Mouse (Mus musculus) left cerebral cortex, adult 8-10 months (tissue): Measurements from ENCODE around the gene Gng11. TPM values are rescaled to one million over a fixed set of nuclear protein-coding genes. Genes with fewer than 3 reads are reported as not detected.

ENCODE experiments used
- DNase-seq, 2 experiments: peaks; one replicate each; pipeline ENCODE4 v3.0.0; 2022; ENCODE audit warnings: low spot score in 2 of 2
- total RNA-seq, 4 experiments: library from RNA; stranded (reverse); gene quantifications; 2 replicates each; pipeline ENCODE4 v1.2.4; 2022

Gene Gng11
- total RNA-seq = 10 to 100 TPM; 11.1 to 16.1 (median 13.0) TPM

DNA sequence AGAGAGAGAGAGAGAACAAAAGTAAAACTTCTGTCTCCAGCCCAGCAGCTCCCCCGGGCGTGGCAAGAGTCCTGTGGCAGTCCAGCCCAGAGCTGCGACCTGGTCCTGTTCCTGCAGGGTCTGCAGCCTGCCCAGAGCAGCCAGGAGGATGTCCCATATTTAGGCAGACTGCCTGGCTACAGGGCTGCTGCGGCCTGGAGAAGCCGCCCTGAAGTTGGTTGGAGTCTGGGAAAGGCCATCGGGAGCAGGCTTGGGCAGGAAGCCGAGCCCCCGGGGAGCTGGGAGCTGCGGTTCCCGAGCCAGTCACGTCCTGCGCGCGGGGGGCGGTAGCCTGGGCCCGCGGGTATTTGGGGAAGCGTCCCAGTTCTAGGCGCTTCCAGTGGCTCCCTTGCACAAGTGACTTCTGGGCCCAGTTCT lies at the start of gene Gng11:
TSS of gene Gng11 (plus strand) at position 15 of the 417 bp plus-strand sequence.
- peak; percentile 5 to 6 for DNase-seq

DNA sequence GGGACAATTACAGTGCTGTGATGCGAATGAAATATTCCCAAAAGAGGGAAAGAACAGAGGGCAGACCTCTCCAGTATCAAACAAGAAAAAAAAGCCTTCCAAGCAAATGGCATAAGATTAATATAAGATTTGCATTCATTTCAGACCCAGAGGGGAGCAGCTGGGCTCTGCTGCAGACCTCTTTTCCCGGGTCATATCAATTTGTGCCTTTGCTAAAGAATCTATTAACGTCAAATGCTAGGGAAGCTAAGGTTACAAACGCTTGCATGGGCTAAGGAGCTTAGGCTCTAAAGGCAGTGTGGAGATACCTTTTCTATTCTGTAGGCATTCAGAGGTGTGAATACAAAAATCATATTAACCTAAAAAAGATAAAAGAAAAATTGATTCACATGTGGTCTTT lies 48.7 kb upstream of the Gng11 start:
- DNase-seq = no peak

DNA sequence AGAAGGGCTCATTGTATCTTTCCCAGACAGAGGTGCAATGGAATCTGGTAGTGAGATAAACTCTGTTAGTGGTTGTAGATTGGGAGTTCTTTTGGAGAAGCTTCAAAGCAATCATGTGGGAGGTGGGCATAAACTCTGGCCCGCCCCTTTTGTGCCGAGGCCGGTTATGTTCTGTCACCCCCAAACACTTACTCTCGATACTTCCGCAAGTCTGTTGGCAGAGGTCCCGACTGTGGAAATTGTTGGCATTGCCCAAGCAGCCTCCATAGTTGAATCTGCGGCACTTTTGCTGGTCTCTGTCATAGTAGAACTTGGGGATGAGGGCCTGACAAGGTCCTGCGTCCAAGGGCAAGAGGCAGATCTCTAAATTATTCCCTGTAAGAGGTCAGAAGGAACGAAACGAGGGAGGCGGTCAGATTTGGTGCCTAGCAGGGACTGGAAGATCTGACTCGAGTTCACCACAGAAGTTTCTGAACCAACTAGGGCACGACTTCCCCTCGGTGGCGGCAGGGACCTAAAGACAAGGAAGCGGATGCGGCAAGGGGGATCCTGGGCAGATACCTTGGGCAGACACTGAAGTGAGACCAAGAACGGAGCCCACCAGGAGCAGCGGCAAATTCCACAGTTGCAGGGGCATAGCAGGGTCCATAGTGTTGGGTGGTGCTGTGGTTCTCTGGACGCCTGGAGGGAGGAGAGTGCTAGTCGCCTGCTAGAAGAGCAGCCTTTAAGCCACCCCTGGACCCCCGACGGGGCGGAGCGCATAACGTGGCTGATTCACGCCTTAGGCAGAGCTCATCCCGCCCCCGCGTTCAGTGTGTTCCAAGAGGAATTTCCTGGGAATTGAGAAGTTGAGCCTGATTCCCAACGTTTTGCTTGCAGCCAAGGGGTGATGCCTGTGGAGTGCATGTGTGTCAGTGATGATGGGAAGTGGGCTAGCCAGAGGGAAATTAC lies 35.8 kb upstream of the Gng11 start:
- no peak for DNase-seq

DNA sequence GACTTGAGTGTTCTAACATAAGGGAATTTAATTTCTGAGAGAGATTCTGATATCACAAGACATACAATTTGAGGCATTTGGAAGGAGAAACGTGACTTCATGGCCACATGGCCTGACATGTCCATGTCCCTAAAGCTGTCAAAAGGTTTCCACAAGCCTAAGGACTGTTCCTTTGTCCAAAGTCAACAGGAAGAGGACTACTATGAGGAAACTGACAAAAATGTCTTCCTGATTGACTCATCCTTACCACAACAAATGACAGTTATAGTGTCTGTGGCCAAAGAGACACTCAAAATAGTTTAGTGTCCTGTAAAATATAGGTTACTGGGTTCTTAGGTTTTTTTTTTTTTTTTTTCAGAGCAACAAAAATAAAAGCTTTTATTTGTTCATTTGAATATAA lies 30.0 kb upstream of the Gng11 start:
- DNase-seq = no peak

DNA sequence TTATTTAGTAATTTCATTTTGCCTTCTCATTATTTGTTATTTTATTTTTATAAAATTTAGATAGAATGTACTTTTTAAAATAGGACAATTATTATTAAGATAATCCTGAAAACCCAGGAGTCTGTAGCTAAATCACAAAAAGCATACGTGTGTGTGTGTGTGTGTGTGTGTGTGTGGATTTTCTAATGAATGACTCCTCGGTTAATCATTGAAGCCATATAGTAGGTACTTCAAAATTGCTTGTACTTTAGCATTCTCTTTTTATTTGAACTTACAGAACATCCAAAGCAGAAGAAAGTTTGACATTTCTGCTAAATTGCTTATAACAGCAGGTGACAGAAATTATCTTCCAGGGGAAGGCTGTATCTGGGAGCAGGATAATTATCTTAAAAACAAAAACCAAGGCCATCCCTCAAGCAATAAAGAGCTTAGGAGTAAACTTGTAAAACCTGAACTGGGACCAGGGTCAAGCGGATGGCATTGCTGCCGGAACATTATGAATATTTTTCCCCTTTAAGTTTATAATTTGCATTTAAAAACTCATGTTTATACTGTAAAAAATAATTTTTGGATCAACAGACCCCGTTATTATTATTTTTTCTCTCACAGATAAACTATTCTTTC lies 20.9 kb upstream of the Gng11 start:
- DNase-seq = no peak

DNA sequence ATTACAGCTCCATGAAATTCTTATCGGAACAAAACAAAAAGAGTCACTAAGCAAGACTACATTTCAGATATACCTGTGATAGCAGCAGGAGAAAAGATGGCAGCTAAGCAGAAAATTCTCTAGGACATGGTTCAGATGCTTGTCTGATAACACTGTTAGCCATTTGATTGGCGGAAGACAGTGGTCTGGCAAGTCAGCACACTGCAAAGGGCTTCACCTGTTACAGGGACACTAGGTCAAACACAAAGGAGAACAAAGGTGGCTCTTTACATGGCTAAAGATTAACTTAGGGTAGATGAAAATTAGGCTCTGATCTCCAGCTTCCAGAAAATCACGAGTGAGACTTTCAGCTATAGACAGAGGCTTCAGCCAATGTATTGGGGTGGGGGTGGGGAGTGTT lies 15.0 kb upstream of the Gng11 start, which contains the start of gene Tfpi2:
TSS of gene Tfpi2 (minus strand) at position 170 of the 400 bp plus-strand sequence.
- no peak for DNase-seq

DNA sequence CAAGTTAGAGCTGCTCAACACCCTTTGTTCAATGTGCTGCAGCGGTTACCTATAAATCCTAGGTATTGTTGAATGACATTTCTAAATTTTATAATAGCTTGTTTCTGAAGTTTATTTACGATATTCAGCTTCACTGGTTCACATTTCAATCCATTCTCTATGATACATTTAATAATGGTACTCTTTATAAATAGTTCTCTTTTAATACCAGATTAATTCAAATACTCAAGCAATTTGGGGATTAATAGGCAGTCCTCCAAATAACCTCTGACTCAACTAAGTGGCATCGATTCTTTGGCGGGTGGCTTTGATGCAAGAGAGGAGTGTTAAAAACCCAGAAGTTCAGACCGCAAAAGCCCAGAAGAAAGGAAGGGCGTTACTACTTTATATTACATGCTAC lies 10.2 kb upstream of the Gng11 start, which contains the start of gene Gngt1:
TSS of gene Gngt1 (plus strand) at position 301 of the 400 bp plus-strand sequence.
- no peak for DNase-seq

DNA sequence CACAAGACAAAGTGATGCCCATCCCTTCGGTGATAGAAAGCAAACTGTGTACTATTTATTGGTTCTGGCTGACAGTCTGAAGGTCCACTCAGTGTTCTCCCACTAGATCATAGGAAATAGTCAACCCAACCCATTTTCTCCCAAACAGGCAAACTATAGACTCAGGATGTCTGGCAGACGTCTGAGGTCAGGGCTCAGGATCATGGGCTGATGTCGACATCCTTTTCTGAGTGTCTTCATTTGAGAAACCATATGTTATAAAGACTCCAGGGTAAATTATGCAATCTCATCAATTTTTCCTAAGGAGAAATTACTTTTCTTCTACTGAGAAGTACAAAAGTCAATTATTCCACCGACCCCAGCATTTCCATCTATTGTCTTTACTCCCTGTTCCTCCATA lies 5.6 kb upstream of the Gng11 start:
- DNase-seq = no peak

DNA sequence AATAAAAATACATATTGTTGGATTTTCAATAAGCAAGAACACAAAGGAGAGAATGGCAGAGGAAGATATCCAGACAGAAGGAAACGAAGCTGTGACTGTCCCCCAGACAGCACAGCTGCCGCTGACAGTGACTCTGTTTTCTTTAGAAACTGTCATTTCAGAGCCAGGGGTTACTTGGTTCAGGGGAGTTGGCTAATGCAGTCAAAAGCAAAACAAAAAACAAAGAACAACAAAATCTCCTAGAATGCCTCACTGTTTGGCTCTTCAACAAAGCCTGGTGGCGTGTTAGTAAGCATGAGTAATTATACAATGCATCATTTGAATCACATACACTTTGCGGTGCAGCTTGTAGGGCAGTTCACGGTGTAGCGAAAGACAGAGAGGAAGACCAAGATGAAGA lies 4.4 kb upstream of the Gng11 start:
- DNase-seq = no peak

DNA sequence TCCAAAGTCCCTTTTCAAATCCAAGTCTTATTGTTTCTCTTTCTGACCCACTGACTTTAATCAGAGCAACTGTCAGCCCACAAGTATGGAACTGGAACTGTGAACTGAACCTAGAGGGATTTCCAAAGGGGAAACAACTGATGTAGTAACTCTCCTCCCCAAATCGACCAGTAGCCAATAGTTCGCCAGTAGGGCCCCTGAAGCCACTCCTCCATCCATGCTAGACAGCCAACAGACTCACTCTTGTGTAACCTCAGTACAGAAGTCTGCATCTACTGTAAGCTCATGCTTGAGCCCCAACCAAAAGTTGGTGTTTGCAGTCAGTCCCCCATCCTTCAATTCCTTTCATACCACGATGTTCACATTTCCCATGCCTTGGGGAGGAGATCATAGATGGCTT lies 3.0 kb upstream of the Gng11 start:
- DNase-seq = no peak

DNA sequence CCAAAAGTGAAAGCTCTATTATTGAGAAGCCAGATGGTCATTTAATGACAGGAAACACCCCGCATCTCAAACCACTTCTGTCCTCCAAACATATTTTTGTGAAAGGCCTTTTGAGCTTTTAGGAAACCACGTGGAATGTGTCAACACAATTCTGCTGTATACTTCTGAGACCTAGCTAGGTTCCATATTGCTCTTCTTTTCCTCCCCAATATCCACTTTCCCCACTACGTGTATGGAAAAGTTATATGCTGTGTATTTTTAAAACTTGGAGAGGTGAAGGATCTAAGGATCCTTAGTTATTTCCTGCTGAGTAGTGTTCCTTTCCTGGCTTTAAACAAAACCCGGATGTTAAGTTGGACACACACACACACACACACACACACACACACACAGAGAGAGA lies 259 bp upstream of the Gng11 start:
- DNase-seq = no peak

DNA sequence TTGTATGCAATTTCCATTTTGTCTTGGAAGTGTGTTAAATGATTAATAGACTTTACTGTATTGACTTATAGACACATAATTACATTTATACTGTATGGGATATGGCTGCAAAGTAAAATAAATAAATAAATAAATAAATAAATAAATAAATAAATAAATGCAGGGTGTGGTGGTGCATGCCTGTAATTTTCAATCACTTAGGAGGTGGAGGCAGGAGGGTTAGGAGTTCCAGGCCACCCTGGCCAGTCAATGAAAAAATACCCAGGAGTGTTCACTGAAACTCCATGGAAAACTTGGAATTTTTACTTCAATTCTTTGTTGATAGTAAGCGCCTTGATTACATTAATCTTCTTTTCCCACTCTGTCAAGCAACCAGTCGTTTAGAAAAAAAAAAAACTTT lies 1.1 kb downstream of the Gng11 start:
- no peak for DNase-seq

DNA sequence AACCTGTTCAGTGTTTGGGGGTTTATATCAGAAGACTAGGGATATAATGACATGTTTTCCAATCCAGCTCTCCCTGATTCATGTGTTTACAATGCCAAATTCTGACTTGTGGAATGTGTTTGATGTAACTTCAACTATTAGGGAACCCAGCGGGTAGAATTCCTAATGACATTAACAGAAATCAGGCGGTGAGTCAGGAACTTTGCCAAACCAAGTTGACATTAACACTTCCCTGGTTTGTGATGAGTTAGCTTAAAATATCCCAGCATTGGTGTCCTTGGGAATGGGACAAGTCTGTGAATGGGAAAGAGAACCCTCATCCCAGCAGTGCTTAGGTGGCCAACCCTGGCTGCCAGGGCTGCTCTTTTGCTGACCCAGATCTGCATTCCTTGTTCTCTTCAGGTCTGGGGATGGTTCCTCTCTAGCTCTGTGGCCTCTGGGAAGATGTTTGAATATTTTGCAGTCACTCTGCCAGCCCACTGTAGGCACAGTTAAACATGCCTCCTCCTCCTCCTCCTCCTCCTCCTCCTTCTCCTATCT lies 4.9 kb downstream of the Gng11 start:
- no peak for DNase-seq

DNA sequence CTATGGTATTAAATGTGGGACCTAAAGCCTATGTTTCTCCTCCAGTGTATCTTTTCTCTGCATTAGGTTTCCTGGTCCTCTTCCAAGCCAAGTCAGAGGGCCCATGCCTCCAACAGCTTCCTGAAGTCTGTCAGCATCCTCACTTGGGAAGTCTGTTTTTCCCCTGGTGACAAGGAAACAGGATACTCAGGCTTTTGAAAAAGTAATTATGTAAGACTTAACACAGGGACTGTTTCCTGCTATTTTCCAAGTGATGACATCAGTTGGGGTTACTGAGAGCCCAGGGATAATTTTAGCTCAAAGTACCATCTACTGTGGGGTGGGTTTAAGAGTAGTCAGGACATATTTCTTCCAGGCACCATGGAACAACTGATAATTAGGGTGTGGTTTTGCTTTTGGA lies 5.8 kb downstream of the Gng11 start:
- DNase-seq = no peak

DNA sequence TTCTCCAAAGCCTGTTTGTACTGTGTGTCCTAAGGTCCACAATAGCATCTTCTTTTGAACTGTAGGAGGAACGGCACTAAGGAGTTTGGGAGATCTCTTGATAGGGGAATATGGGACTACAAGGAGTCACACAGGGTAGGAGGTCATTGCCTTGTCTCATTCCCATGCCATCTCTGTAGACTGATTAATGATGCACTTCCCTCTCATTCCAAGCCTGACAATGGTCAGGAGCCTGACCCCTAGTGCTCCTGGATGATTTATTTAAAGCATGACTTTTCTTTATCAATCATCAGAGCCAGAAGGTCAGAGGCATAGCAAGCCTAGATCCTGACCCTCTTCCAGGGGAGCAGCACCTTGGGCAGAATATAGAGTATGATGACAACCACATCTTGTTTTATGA lies 18.9 kb downstream of the Gng11 start:
- DNase-seq = no peak

DNA sequence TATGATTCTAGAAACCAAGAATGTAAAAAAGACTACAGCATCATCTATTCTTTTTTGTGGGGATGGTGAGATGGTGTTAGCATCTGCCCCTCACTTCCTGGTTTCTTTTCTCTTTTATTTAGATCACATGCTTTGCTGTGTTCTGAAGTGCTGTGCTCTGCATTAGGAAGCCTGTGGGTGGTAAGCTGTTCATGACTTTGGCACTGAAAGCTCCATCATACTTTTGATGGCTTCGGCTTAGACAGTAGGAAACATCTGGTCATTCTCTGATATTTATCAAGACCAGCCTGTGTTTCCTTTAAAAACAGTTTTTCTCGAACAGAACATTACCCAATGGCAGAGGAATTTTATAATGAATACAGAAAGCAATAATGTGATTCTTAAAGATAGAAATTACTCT lies 22.7 kb downstream of the Gng11 start:
- DNase-seq = no peak

DNA sequence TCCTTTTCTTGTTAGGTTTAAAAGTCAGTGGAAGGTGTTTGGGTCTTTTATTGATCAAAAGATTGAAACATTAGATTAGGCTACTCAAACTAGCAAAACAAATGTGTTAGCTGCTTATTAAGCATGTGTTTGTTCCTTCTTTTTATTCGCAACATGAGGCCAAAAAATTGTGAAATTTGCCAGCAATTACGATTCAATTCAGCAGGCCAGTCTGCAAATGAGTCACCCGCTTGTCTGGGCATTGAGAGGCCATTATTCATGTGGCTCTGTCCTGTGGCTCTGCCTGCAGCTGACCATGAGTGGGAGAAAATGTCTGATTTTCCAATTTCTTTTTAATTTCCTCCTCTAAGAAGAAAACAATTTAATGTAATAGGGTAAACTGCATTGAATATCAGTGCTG lies 27.3 kb downstream of the Gng11 start:
- DNase-seq = no peak

DNA sequence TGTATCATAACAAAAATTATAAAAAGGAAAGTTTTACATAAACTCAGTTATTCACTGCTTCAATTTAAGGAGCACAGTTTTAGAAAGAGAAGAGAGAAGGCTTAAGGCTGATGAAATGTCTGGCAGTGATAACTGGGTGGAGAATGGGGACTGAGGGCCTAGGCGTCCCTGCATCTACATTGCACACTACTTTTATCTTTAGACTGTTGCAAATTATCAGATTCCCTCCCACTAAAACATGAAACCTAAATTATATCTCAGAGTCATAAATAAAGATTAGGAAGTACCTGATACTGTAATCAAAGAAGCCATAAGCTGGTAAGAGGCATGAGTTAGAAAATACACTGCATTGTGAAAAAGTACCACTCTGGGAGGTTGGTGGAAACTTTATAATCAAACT lies 38.1 kb downstream of the Gng11 start:
- DNase-seq = no peak

DNA sequence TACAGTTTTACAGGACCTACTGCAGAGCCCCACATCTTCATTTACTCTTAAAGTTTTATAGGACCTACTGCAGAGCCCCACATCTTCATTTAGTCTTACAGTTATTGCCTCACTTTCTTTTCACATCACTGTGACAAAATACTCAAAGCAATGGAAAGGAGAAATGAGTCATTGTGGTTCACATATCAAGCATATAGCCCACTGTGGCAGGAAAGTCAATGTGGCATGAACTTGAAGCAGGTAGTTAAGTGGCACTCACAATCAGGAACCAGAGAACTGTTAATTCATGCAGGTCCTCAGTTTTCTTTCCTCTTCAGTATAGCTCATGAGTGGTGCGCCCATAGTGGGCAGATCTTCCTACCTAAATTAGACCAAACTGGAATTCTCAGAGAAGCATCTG lies 43.5 kb downstream of the Gng11 start:
- DNase-seq = no peak

DNA sequence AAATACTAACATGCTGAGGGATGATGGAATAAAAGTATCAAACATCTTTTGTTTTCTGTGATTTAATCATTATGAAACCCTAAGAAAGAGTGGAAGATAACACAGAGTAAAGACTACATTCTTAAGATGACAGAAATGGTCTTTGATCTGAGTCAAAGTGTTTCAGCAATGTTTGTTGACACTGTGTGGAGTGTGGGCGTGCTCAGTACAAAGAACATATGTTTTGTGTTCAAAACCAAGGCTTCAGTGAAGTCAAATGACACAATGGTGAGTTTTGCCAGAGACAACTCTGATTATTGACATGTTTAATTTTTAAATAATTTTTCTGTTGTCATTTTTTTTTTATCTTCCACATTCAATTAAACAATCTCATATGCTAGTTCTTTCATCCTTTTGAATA lies 49.1 kb downstream of the Gng11 start:
- DNase-seq = no peak

DNA sequence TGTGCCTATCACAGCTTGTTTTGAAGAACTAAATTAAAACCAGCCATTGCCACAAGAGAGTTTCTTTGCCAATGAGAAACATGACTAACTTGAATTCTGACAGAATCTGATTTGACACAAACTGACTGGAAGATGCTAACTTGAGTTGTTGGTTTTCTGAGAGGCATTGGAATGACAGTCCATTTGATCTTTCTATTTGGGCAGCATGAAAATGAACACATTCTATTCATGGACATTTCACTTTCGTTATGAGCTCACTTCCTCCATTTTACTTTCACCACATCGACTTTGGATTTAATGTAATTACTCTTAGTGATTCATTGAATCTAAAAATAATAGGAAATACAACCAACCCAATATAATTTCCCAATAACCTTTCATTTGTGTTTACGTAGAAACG lies 50.7 kb downstream of the Gng11 start:
- DNase-seq = no peak
